Mouse (Mus musculus): ENCODE results near the gene Ttf2.

DNA sequence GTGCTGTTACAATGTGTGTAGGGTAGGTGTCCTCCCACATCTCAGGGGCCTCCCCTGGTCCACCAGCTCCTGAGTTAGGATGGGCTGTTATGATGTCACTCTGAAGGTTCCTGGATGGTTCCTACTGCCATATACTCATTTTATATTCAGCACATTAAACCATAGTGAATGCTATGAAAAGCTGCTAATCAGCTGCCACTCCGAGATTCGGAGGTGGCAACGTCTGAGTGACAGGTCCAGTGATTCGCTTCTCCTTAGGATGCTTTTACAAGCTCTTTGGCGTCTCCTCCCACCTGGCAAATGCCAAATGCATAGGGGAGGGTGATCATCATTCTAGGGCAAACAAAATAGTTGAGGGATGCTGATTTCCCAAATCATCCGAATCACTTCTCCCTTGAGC lies 74.0 kb downstream of the Ttf2 start:
- TF ChIP-seq CTCF (IDR thresholded peaks at IDR 0.05; ENCODE audit: low read depth) = no peak
- TF ChIP-seq EP300 (IDR thresholded peaks at IDR 0.05; ENCODE audit: low read depth) = no peak

All from liver, postnatal 0 days (tissue).